Mouse (Mus musculus): ENCODE measurements at regions not wholly inside any gene's neighbourhood (a gene's known extent, or its start where the extent isn't known, plus 50 kb on each side); places are given as distances from the start of the nearest gene placed in this dataset.

GRCm38 (mm10) chr5:106392213-106392612 is 65.8 kb downstream of the Barhl2 start:
- DNase-seq (ENCODE audit: low spot score), result no peak

- no peak for DNase-seq (ENCODE audit: low spot score)
Measured at GRCm38 (mm10) chr5:106386621-106387020, 71.3 kb downstream of the Barhl2 start.

GRCm38 (mm10) chr5:106385838-106386237 is 72.1 kb downstream of the Barhl2 start:
- DNase-seq (ENCODE audit: low spot score), result no peak

- DNase-seq (ENCODE audit: low spot score), result no peak
Measured at GRCm38 (mm10) chr5:106385219-106385618, 72.7 kb downstream of the Barhl2 start.

- DNase-seq (ENCODE audit: low spot score), result no peak
Measured at GRCm38 (mm10) chr5:106384138-106384770, 73.7 kb downstream of the Barhl2 start.

- DNase-seq (ENCODE audit: low spot score), result no peak
Measured at GRCm38 (mm10) chr5:106381919-106382318, 76.0 kb downstream of the Barhl2 start.

GRCm38 (mm10) chr5:106380631-106381285 is 77.2 kb downstream of the Barhl2 start:
- DNase-seq (ENCODE audit: low spot score), result no peak

- DNase-seq (ENCODE audit: low spot score), result no peak
Measured at GRCm38 (mm10) chr5:106376781-106377525, 81.0 kb downstream of the Barhl2 start.

GRCm38 (mm10) chr5:106367831-106368230 is 90.1 kb downstream of the Barhl2 start:
- DNase-seq (ENCODE audit: low spot score), result no peak

GRCm38 (mm10) chr5:106367312-106367711 is 90.7 kb downstream of the Barhl2 start:
- no peak for DNase-seq (ENCODE audit: low spot score)

GRCm38 (mm10) chr5:106366006-106366405 is 92.0 kb downstream of the Barhl2 start:
- no peak for DNase-seq (ENCODE audit: low spot score)

GRCm38 (mm10) chr5:106365094-106365493 is 92.9 kb downstream of the Barhl2 start:
- DNase-seq (ENCODE audit: low spot score), result no peak

GRCm38 (mm10) chr5:106351348-106351747 is 106.6 kb downstream of the Barhl2 start:
- DNase-seq (ENCODE audit: low spot score), result no peak

GRCm38 (mm10) chr5:106349851-106350515 is 108.0 kb downstream of the Barhl2 start:
- no peak for DNase-seq (ENCODE audit: low spot score)

GRCm38 (mm10) chr5:106344308-106344707 is 113.7 kb downstream of the Barhl2 start:
- no peak for DNase-seq (ENCODE audit: low spot score)

GRCm38 (mm10) chr5:106343601-106344000 is 114.4 kb downstream of the Barhl2 start:
- no peak for DNase-seq (ENCODE audit: low spot score)

- DNase-seq (ENCODE audit: low spot score), result no peak
Measured at GRCm38 (mm10) chr5:106341361-106341760, 116.6 kb downstream of the Barhl2 start.

- no peak for DNase-seq (ENCODE audit: low spot score)
Measured at GRCm38 (mm10) chr5:106335639-106336038, 122.3 kb downstream of the Barhl2 start.

GRCm38 (mm10) chr5:106327592-106328150 is 130.3 kb downstream of the Barhl2 start:
- no peak for DNase-seq (ENCODE audit: low spot score)

GRCm38 (mm10) chr5:106322574-106323215 is 135.3 kb downstream of the Barhl2 start:
- DNase-seq (ENCODE audit: low spot score), result no peak

GRCm38 (mm10) chr5:106321426-106321825 is 136.5 kb downstream of the Barhl2 start:
- no peak for DNase-seq (ENCODE audit: low spot score)

GRCm38 (mm10) chr5:106321023-106321422 is 136.9 kb downstream of the Barhl2 start:
- DNase-seq (ENCODE audit: low spot score), result no peak

Data from urinary bladder, postnatal 14 days (tissue).